Mouse (Mus musculus) heart, postnatal 0 days (tissue): ENCODE results near the gene Sun2. TPM values are rescaled to one million over a fixed set of nuclear protein-coding genes. Genes with fewer than 3 reads are reported as not detected.
A peak's percentile ranks its signal among the peaks of the same experiment; 100 is the strongest.

ENCODE experiments used
- ATAC-seq: fragments of 200-750 bp; cut with Nextera tagmentation; 2 replicates; pipeline ENCODE4 v1.8.0; 2017; ENCODE audit warnings: low read depth, moderate number of reproducible peaks, moderate library complexity; ENCODE audit not compliant: insufficient read depth
- DNase-seq: peaks from one replicate; pipeline ENCODE4 v3.0.0-alpha.2; 2016; ENCODE audit warnings: low spot score
- H3K27ac ChIP-seq: fragments of 300-500 bp; sonication (generic); 2 replicates; pipeline ENCODE4 v1.5.1; 2014; ENCODE audit warnings: low read depth, mild to moderate bottlenecking
- H3K27me3 ChIP-seq: fragments of 300-500 bp; sonication (generic); 2 replicates; pipeline ENCODE4 v1.6.1; 2014; ENCODE audit warnings: low read length, mixed read lengths; ENCODE audit not compliant: control insufficient read depth, insufficient read depth
- H3K36me3 ChIP-seq: fragments of 300-500 bp; sonication (generic); replicated peaks from 2 replicates; pipeline ENCODE4 v1.6.1; 2014; ENCODE audit warnings: low read length, mixed read lengths; ENCODE audit not compliant: control insufficient read depth, insufficient read depth
- H3K4me1 ChIP-seq: fragments of 300-500 bp; sonication (generic); 2 replicates; pipeline ENCODE4 v1.6.1; 2014; ENCODE audit warnings: antibody characterized with exemption; ENCODE audit not compliant: control insufficient read depth, insufficient read depth
- H3K4me2 ChIP-seq: fragments of 300-500 bp; sonication (generic); 2 replicates; pipeline ENCODE4 v1.6.1; 2014; ENCODE audit warnings: low read depth, mild to moderate bottlenecking, low read length, moderate library complexity
- H3K4me3 ChIP-seq: fragments of 300-500 bp; sonication (generic); 2 replicates; pipeline ENCODE4 v1.5.1; 2014; ENCODE audit warnings: low read depth, low read length
- H3K9ac ChIP-seq: fragments of 300-500 bp; sonication (generic); replicated peaks from 2 replicates; pipeline ENCODE4 v1.6.1; 2014; ENCODE audit warnings: low read depth, low read length, mixed read lengths
- H3K9me3 ChIP-seq: fragments of 300-500 bp; sonication (generic); replicated peaks from 2 replicates; pipeline ENCODE4 v1.6.1; 2016; ENCODE audit warnings: low read length; ENCODE audit not compliant: control insufficient read depth
- CTCF ChIP-seq: IDR thresholded peaks from 2 replicates; pipeline ENCODE4 v1.5.1; 2016; ENCODE audit warnings: antibody characterized with exemption, control low read depth, low read depth
- EP300 ChIP-seq: IDR thresholded peaks from 2 replicates; pipeline ENCODE4 v1.6.1; 2016; ENCODE audit warnings: antibody characterized with exemption, low read depth
- WGBS: fragments of 180-500 bp; shearing (Covaris S2); extraction: QIAGEN DNeasy Blood & Tissue Kit; methylation state at CpG from one replicate; pipeline ENCODE4 v1.1.7; 2014; 5-methylcytosine and 5-hydroxymethylcytosine counted together
- polyA plus RNA-seq: library from polyadenylated mRNA; unstranded; fragments of >200 nt; fragmentation: Nextera tagmentation; extraction: Ambion mirVana; gene quantifications from 2 replicates; pipeline ENCODE4 v1.2.1, GENCODE M21; 2015
- total RNA-seq: library from RNA; depleted of rRNA; stranded (reverse); fragments of >200 nt; gene quantifications from 2 replicates; pipeline ENCODE4 v1.2.3, GENCODE M21; 2014; ENCODE audit warnings: low replicate concordance; rRNA removed

The Sun2 gene
- total and polyA plus RNA-seq, 2 experiments from 2014 or later = 4.0 to 71.6 TPM

DNA sequence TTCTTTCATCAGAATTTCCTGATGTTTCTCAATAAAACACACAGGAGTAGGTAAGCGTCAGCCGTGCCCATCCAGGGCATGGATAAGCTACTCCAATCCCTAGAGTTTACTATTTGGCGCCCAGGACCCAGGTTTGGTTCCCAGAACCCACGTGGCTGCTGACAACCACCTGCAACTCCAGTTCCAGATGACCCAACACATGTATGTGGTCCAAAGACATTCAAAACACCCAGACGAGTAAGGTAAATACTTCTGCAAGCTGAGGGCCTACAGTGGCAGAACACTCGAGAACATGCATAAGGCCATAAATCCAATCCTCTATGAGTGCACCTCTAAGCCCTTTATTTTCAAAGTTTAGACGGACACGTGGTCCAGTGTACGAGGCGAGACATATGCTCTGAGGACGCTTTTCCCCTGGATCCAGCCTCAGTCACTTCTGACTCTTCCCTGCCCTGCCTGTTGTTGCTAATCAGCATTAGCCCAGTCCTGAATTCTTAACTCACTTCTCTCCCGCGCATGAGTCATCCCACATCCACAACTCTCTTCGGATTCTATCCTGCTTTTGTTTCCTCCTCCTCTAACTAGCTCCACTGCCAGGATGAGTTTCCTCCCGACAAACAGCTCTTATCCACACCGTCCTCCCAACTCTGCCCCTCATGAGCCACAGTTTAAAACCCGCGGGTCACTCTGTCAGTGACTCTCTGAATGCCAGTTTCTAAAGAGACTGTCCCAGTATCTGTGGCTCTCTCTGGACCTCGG, 58.5 kb downstream of the Sun2 start:
- 24% methylated on average over 19 of the region's 19 CpGs for WGBS
- Histone ChIP-seq H3K27me3 (no peaks in the 10 kb centered on the region), H3K27ac (peak overlapping the region; percentile 98), H3K36me3 (no peaks in the 10 kb centered on the region), H3K9ac (peak overlapping the region; percentile 94; the same call in 1 of the 2 replicates), H3K4me3 (peak overlapping the region; percentile 88), H3K4me2 (peak overlapping the region; percentile 84), H3K9me3 (no peaks in the 10 kb centered on the region), H3K4me1 (peaks cover 56% of the 10 kb centered on the region)
- TF ChIP-seq CTCF (no peak), EP300 (no peak)
- DNase-seq = no peak
- no peak for ATAC-seq

DNA sequence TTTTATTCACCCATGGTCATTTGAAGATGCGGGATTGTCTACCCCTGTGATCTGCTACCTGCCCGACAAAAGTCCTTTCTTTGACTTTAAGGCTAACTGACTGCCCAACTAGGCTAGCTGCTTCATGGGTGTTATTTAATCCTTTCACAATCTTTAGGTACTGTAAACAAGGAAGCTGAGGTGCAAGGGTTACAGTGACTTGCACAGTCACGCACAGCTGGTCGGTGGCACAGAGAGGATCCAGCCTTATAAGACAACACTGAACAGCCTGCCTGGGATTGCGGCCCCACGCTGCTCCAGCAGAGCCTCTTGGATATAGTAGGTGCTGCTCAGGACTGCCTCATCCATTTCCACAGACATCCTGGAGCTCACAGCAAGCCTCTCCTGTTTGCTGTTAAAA, 59.2 kb downstream of the Sun2 start:
- Histone ChIP-seq H3K4me2 (peak overlapping the region; percentile 84), H3K4me3 (peak overlapping the region; percentile 19), H3K4me1 (peaks cover 51% of the 10 kb centered on the region), H3K27ac (peak overlapping the region; percentile 98), H3K9me3 (no peaks in the 10 kb centered on the region), H3K9ac (0 out of 2 replicates have a peak overlapping the region, but pooled peaks have one; percentile 22), H3K27me3 (no peaks in the 10 kb centered on the region), H3K36me3 (no peaks in the 10 kb centered on the region)
- TF ChIP-seq EP300 (no peak), CTCF (no peak)
- ATAC-seq (no peak), DNase-seq (no peak)
- 51% methylated on average over 6 of the region's 6 CpGs for WGBS

DNA sequence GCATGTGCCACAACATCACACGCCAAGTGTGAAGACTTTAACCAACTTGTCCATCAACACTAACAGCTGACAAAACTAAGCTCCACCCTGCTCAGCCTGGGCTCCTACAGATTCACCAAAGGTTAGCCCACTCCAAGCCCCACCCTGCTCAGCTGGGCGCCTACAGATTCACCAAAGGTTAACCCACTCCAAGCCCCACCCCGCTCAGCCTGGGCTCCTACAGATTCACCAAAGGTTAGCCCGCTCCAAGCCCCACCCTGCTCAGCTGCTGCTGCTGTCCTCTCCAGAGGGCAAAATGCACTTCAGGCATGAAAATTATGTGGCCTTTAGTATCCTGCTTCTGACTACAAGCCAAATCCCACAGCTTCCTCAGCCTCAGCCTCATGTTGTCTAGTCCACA, 60.4 kb downstream of the Sun2 start:
- Histone ChIP-seq H3K9me3 (no peaks in the 10 kb centered on the region), H3K4me1 (peaks cover 51% of the 10 kb centered on the region), H3K36me3 (peaks cover 4% of the 10 kb centered on the region; the same call in 1 of the 2 replicates), H3K27ac (peak overlapping the region; percentile 98), H3K9ac (0 out of 2 replicates have a peak overlapping the region, but pooled peaks have one; percentile 22), H3K4me2 (peak overlapping the region; percentile 84), H3K27me3 (no peaks in the 10 kb centered on the region), H3K4me3 (no peak overlapping the region)
- ATAC-seq (peak; percentile 31; the same call in 1 of the 2 replicates), DNase-seq (no peak)
- WGBS = 61% methylated on average over 4 of the region's 4 CpGs
- TF ChIP-seq EP300 (no peak), CTCF (no peak)

DNA sequence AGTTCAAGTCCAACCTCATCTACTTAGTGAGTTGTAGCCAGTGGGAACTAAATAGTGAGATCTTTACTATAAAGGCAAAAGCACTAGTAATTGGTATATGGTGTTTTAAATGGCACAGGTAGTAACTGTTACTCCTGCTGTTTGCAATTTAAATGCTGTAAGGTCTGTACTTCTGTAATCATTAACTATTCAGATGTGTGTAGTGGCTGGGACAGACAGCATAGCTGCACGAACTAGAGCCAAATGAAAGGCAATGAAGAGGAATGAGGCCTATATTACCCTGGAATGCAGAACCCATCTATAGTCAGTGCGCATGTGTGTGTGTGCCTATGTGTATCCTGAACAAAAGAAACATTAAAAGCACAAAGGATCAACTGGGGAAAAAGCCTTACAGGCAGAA, 64.4 kb downstream of the Sun2 start:
- no peak for ATAC-seq
- Histone ChIP-seq H3K9ac (no peak overlapping the region), H3K27ac (no peak overlapping the region), H3K4me1 (peaks cover 16% of the 10 kb centered on the region), H3K4me2 (no peak overlapping the region), H3K36me3 (peaks cover 43% of the 10 kb centered on the region), H3K9me3 (no peaks in the 10 kb centered on the region), H3K4me3 (no peak overlapping the region), H3K27me3 (no peaks in the 10 kb centered on the region)
- TF ChIP-seq CTCF (no peak), EP300 (no peak)
- DNase-seq = no peak
- WGBS = 88% methylated on average over 2 of the region's 2 CpGs

Other genes starting within 250 kb of the Sun2 start
- gene Kcnj4, start 237.3 kb downstream of the Sun2 start, total RNA-seq = 3.6 and 7.7 TPM in 2 replicates
- 0.10 and 0.12 TPM in 2 replicates for gene Kcnj4, start 237.3 kb downstream of the Sun2 start, polyA plus RNA-seq
- 51.4 and 54.0 TPM in 2 replicates for gene Kdelr3, start 226.1 kb downstream of the Sun2 start, total RNA-seq
- gene Kdelr3, start 226.1 kb downstream of the Sun2 start, polyA plus RNA-seq = 48.3 and 50.1 TPM in 2 replicates
- gene Ddx17, start 195.8 kb downstream of the Sun2 start, total RNA-seq = 163 and 223 TPM in 2 replicates
- 13.7 and 14.9 TPM in 2 replicates for gene Ddx17, start 195.8 kb downstream of the Sun2 start, polyA plus RNA-seq
- 1.0 and 2.6 TPM in 2 replicates for gene Dmc1, start 137.4 kb downstream of the Sun2 start, total RNA-seq
- gene Dmc1, start 137.4 kb downstream of the Sun2 start, polyA plus RNA-seq = 0.74 and 0.84 TPM in 2 replicates
- 1.7 and 1.9 TPM in 2 replicates for gene Fam227a, start 83.6 kb downstream of the Sun2 start, total RNA-seq
- 0.31 and 0.48 TPM in 2 replicates for gene Fam227a, start 83.6 kb downstream of the Sun2 start, polyA plus RNA-seq
- gene Cby1, start 83.3 kb downstream of the Sun2 start, total RNA-seq = 31.9 and 35.1 TPM in 2 replicates
- gene Cby1, start 83.3 kb downstream of the Sun2 start, polyA plus RNA-seq = 53.8 and 55.9 TPM in 2 replicates
- gene Tomm22, start 71.7 kb downstream of the Sun2 start, total RNA-seq = 208 and 280 TPM in 2 replicates
- 273 and 276 TPM in 2 replicates for gene Tomm22, start 71.7 kb downstream of the Sun2 start, polyA plus RNA-seq
- gene Josd1, start 54.6 kb downstream of the Sun2 start, total RNA-seq = 38.4 and 60.6 TPM in 2 replicates
- gene Josd1, start 54.6 kb downstream of the Sun2 start, polyA plus RNA-seq = 17.3 and 17.8 TPM in 2 replicates
- gene Gtpbp1, start 51.7 kb downstream of the Sun2 start, total RNA-seq = 34.3 and 39.9 TPM in 2 replicates
- gene Gtpbp1, start 51.7 kb downstream of the Sun2 start, polyA plus RNA-seq = 18.0 and 20.6 TPM in 2 replicates
- 25.9 and 35.5 TPM in 2 replicates for gene Dnal4, start 35.3 kb upstream of the Sun2 start, total RNA-seq
- gene Dnal4, start 35.3 kb upstream of the Sun2 start, polyA plus RNA-seq = 35.5 and 38.9 TPM in 2 replicates
- 10.8 and 13.7 TPM in 2 replicates for gene Nptxr, start 62.2 kb upstream of the Sun2 start, total RNA-seq
- 0.84 and 1.00 TPM in 2 replicates for gene Nptxr, start 62.2 kb upstream of the Sun2 start, polyA plus RNA-seq
- gene Npcd, start 91.7 kb upstream of the Sun2 start, total RNA-seq = 1.9 and 8.7 TPM in 2 replicates
- gene Npcd, start 91.7 kb upstream of the Sun2 start, polyA plus RNA-seq = not detected in 2 replicates
- gene Cbx6, start 92.2 kb upstream of the Sun2 start, total RNA-seq = 47.3 and 51.8 TPM in 2 replicates
- gene Cbx6, start 92.2 kb upstream of the Sun2 start, polyA plus RNA-seq = 24.9 and 25.6 TPM in 2 replicates
- gene Apobec3, start 149.1 kb upstream of the Sun2 start, total RNA-seq = 2.3 and 5.1 TPM in 2 replicates
- 6.3 and 6.6 TPM in 2 replicates for gene Apobec3, start 149.1 kb upstream of the Sun2 start, polyA plus RNA-seq
- 0.50 and 2.1 TPM in 2 replicates for gene Cbx7, start 228.6 kb upstream of the Sun2 start, total RNA-seq
- 0.82 and 1.0 TPM in 2 replicates for gene Cbx7, start 228.6 kb upstream of the Sun2 start, polyA plus RNA-seq